Mouse (Mus musculus) lung, embryonic 16.5 days (tissue): ENCODE measurements at regions not wholly inside any gene's neighbourhood (a gene's known extent, or its start where the extent isn't known, plus 50 kb on each side); places are given as distances from the start of the nearest gene placed in this dataset.

Experiments used
- ATAC-seq: fragments of 200-750 bp; cut with Nextera tagmentation; 2 replicates; pipeline ENCODE4 v1.8.0; 2017; ENCODE audit warnings: low read depth, mild to moderate bottlenecking, moderate library complexity
- H3K27ac ChIP-seq: fragments of 300-500 bp; sonication (generic); 2 replicates; pipeline ENCODE4 v1.5.1; 2014; ENCODE audit warnings: mild to moderate bottlenecking, control low read depth, low read length
- H3K27me3 ChIP-seq: fragments of 300-500 bp; sonication (generic); 2 replicates; pipeline ENCODE4 v1.6.1; 2014; ENCODE audit warnings: low read depth, low read length, mixed read lengths; ENCODE audit not compliant: control insufficient read depth, insufficient read depth
- H3K36me3 ChIP-seq: fragments of 300-500 bp; sonication (generic); 2 replicates; pipeline ENCODE4 v1.6.1; 2014; ENCODE audit warnings: low read length; ENCODE audit not compliant: control insufficient read depth, insufficient read depth
- H3K4me1 ChIP-seq: fragments of 300-500 bp; sonication (generic); replicated peaks from 2 replicates; pipeline ENCODE4 v1.6.1; 2014; ENCODE audit warnings: low read length, mixed read lengths; ENCODE audit not compliant: control insufficient read depth, insufficient read depth
- H3K4me2 ChIP-seq: fragments of 300-500 bp; sonication (generic); 2 replicates; pipeline ENCODE4 v1.6.1; 2014; ENCODE audit warnings: low read depth, low read length, control low read depth
- H3K4me3 ChIP-seq: fragments of 300-500 bp; sonication (generic); 2 replicates; pipeline ENCODE4 v1.5.1; 2014; ENCODE audit warnings: mild to moderate bottlenecking, low read length, control low read depth
- H3K9ac ChIP-seq: fragments of 300-500 bp; sonication (generic); 2 replicates; pipeline ENCODE4 v1.6.1; 2014; ENCODE audit warnings: low read length, control low read depth
- H3K9me3 ChIP-seq: fragments of 300-500 bp; sonication (generic); 2 replicates; pipeline ENCODE4 v1.6.1; 2016; ENCODE audit warnings: low read length; ENCODE audit not compliant: control insufficient read depth
- WGBS: fragments of 180-500 bp; shearing (Covaris S2); extraction: QIAGEN DNeasy Blood & Tissue Kit; methylation state at CpG from one replicate; pipeline ENCODE4 v1.1.7; 2014; 5-methylcytosine and 5-hydroxymethylcytosine counted together

DNA sequence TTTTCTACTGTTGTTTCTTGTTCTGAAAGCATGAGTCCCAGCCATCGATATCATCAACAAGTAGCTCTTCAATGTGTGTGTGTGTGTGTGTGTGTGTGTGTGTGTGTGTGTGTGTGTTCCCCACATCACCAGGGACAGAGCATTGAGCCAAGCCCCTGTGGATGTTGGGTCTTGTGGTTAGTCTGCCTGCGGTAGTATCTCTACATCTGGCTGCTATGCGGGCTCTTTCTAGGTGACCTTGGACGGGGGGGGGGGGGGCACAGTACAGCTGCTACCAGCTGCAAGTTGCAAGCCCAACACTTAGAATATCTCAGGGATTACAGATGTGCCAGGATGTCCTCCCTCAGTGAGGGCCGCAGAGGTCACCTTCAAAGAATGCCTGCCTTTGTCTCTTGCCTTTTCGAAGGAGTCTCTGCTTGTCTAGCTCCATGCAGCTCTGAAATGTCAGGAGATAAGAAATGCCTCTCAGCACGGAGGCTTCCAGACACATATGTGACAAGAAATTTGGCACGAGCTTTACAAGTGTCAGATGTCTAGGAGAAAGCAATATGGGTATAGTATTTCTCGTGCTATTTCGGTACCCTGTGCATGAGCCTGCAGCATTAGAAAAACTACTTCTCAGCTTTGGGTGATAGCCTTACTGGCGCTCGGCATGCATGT, 75.6 kb upstream of the Pgrmc2 start:
- Histone ChIP-seq H3K4me1 (no peaks in the 10 kb centered on the region), H3K27me3 (no peaks in the 10 kb centered on the region), H3K9ac (no peak overlapping the region), H3K36me3 (no peaks in the 10 kb centered on the region), H3K27ac (no peak overlapping the region), H3K9me3 (no peaks in the 10 kb centered on the region), H3K4me2 (no peak overlapping the region), H3K4me3 (no peak overlapping the region)
- no peak for ATAC-seq
- 48% methylated on average over 11 of the region's 12 CpGs for WGBS

DNA sequence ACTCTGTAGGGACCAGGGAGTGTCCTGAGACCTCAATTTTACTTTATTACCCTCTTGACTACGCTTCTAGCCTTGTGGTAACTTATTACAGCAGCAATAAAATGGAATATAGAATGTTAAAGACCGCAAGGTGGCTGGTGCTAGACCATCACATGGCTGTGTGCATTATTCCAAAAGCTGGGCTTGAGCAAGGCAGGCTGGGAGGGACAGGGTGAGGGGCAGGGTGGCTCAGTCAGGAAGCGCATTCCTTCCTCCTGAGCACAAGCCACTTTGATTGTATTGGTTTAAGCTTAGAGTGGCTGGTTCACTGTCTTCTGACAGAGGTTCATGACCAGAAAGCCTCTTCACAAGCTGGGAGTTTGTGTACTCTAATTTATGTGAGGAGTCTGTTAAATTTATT, 74.6 kb upstream of the Pgrmc2 start:
- WGBS = 82% methylated on average over 3 of the region's 3 CpGs
- no peaks in the 10 kb centered on the region for H3K36me3 ChIP-seq
- no peak overlapping the region for H3K27ac ChIP-seq
- no peaks in the 10 kb centered on the region for H3K4me1 ChIP-seq
- no peak overlapping the region for H3K4me2 ChIP-seq
- no peak overlapping the region for H3K9ac ChIP-seq
- no peak overlapping the region for H3K4me3 ChIP-seq
- no peaks in the 10 kb centered on the region for H3K27me3 ChIP-seq
- ATAC-seq = peak; percentile 60
- H3K9me3 ChIP-seq = no peaks in the 10 kb centered on the region

DNA sequence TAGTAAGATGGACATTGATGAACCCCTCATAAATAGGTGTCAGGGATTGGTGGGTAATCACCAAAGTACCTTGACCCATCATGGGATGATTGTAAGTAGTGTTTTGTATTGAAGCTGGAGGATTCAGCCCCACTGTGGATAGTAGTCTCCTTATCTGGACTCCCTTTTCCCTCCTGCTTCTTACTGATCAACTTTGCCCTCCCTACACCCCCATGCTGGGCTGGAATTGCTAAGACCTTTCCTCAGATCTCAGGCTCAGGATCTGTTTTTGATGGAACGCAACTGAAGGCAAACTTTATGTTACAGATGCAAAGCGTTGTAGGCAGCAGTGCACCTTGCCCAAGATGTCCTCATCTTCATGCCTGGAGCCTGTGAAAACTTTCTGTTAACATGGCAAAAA, 73.7 kb upstream of the Pgrmc2 start:
- H3K4me3 ChIP-seq = no peak overlapping the region
- WGBS = 90% methylated on average over 2 of the region's 2 CpGs
- no peak overlapping the region for H3K27ac ChIP-seq
- H3K9ac ChIP-seq = no peak overlapping the region
- H3K4me2 ChIP-seq = no peak overlapping the region
- H3K27me3 ChIP-seq = no peaks in the 10 kb centered on the region
- ATAC-seq = no peak
- no peaks in the 10 kb centered on the region for H3K36me3 ChIP-seq
- no peaks in the 10 kb centered on the region for H3K4me1 ChIP-seq
- H3K9me3 ChIP-seq = no peaks in the 10 kb centered on the region

DNA sequence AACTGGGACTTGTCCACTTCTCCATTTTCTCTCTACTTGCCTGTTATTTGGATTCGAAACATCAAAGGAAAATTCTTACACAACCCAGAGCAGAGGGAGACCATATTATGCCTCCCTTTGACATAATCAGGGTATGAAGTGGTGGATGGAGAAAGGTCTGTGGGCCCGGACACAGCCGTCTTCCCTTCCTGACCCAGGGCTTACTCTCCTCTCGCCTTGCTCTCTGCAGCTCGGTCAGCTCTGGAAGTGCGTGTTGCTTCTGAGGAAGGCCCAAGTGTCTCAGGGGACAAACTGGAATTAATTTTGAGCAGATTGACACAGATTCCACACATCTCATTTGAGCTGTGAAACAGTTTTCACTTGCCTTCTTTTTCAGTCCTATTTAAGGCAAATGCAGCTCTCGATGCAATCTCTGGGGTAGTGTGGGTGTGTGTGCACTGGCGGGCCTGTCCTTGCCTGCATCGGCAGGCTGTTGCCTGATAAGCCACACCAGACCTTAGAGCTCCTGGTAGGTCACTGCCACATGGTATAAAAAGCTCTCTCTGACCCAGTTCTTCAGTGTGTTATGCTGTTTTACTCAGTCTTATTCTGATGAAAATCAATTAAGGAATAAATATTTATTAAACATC, 72.4 kb upstream of the Pgrmc2 start:
- no peak overlapping the region for H3K4me2 ChIP-seq
- no peak overlapping the region for H3K27ac ChIP-seq
- H3K4me3 ChIP-seq = no peak overlapping the region
- 71% methylated on average over 9 of the region's 9 CpGs for WGBS
- H3K36me3 ChIP-seq = no peaks in the 10 kb centered on the region
- H3K27me3 ChIP-seq = no peaks in the 10 kb centered on the region
- no peak overlapping the region for H3K9ac ChIP-seq
- no peaks in the 10 kb centered on the region for H3K4me1 ChIP-seq
- ATAC-seq = no peak
- H3K9me3 ChIP-seq = no peaks in the 10 kb centered on the region

DNA sequence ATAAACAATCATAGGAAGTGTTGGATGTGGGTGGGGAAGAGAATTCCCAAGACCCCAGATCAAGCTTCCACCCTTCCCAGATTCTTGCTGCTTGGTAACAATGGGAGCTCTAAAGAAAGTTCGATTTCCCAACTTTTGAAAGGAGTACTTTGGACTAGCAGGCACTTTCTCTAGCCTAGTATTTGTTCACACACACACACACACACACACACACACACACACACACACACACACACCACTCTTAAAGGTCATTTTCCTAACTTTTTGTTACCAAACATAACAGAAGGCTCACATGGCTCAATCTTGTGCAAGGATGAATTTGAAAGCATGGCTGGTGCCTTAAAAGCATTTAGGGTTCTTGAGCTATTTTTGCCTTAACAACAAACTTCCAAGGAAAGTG, 71.6 kb upstream of the Pgrmc2 start:
- Histone ChIP-seq H3K27ac (no peak overlapping the region), H3K9ac (no peak overlapping the region), H3K4me3 (no peak overlapping the region), H3K4me2 (no peak overlapping the region), H3K27me3 (no peaks in the 10 kb centered on the region), H3K4me1 (no peaks in the 10 kb centered on the region), H3K36me3 (no peaks in the 10 kb centered on the region), H3K9me3 (no peaks in the 10 kb centered on the region)
- WGBS = 58% methylated on average over 1 of the region's 1 CpGs
- no peak for ATAC-seq

DNA sequence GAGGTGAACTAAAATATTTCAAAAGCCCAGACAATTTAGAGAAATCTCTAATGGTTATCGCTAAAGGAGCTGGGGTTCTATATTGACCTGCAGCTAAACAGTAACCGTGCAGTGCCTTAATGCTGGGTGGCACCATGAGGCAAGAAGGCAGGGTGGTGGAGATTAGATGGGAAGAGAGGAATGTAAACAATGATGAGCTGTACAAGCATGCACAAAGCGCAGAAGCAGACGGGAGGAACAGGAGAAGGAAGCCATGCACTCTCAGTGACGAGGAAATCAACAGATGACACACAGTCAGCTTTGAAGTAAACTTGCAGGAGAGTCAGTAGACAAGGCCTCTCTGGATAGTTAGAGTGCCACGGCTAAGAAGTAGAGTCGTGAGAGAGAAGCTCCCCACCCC, 69.1 kb upstream of the Pgrmc2 start:
- ATAC-seq = no peak
- Histone ChIP-seq H3K27ac (no peak overlapping the region), H3K4me1 (no peaks in the 10 kb centered on the region), H3K4me3 (no peak overlapping the region), H3K9ac (no peak overlapping the region), H3K27me3 (no peaks in the 10 kb centered on the region), H3K4me2 (no peak overlapping the region), H3K9me3 (no peaks in the 10 kb centered on the region), H3K36me3 (no peaks in the 10 kb centered on the region)
- 36% methylated on average over 7 of the region's 7 CpGs for WGBS

DNA sequence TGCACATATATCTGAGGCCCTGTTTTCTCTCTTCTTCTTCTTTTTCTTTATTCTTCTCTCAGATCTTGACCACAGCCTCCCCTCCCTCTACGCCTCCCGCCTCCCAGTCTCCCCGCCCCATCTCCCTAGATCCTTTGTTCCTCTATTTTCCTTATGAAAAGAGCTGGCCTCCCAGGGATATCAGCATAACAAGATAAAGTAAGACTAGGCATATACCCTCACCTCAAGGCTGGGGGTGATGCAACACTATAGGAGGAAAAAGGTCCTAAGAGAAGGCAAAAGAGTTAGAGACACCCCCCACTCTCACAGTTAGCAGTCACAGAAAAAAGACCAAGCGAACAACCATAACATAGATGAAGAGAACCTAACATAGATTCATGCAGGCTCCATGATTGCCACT, 57.5 kb upstream of the Pgrmc2 start:
- no peak overlapping the region for H3K27ac ChIP-seq
- WGBS = 93% methylated on average over 4 of the region's 4 CpGs
- H3K27me3 ChIP-seq = no peaks in the 10 kb centered on the region
- H3K9ac ChIP-seq = no peak overlapping the region
- H3K4me1 ChIP-seq = no peaks in the 10 kb centered on the region
- no peak for ATAC-seq
- 0 out of 2 replicates have a peak, but pooled peaks cover 3% of the 10 kb centered on the region for H3K9me3 ChIP-seq
- no peaks in the 10 kb centered on the region for H3K36me3 ChIP-seq
- no peak overlapping the region for H3K4me3 ChIP-seq
- no peak overlapping the region for H3K4me2 ChIP-seq

DNA sequence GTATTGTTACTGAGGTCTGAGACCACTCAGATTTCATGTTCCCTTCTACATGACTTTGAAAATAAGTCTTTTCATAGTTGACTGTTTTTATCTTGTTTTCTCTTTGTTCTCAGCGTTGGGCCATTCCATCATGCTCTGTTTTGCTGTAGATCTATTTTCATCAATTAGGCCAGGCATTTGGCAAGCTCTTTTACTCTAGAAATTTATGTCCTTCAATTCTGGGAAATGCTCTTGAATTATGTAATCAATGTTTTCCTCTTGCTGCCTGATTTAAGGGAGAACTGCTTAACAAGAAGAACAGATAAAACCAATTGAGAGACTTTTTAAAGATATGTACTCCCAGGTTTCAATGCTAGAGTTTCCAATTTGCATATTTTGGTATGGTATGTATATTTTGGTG, 55.1 kb upstream of the Pgrmc2 start:
- ATAC-seq = no peak
- WGBS = 81% methylated on average over 1 of the region's 1 CpGs
- H3K9me3 ChIP-seq = 0 out of 2 replicates have a peak, but pooled peaks cover 3% of the 10 kb centered on the region
- H3K4me1 ChIP-seq = no peaks in the 10 kb centered on the region
- H3K27ac ChIP-seq = no peak overlapping the region
- H3K9ac ChIP-seq = no peak overlapping the region
- H3K27me3 ChIP-seq = no peaks in the 10 kb centered on the region
- no peak overlapping the region for H3K4me3 ChIP-seq
- no peak overlapping the region for H3K4me2 ChIP-seq
- H3K36me3 ChIP-seq = no peaks in the 10 kb centered on the region

DNA sequence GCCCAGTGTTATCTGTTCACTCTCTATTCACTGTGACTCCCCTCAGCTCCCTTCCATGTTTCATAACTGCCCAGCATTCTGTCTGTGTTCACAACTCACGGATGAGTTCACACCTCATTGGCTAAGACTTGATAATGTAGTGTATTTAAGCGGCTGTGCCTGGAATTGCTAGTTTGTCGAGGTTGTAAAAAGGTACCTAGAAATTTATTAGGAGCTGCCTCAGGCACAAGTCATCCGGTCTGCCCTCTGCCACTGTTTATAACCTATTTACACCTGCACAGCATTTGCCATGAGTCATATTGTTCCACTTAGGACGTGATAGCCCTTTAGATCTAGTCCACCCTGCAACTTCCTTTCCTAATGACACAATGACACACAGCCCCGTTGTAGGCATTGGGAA, 50.0 kb upstream of the Pgrmc2 start:
- H3K27me3 ChIP-seq = no peaks in the 10 kb centered on the region
- H3K9ac ChIP-seq = no peak overlapping the region
- no peak overlapping the region for H3K4me2 ChIP-seq
- H3K9me3 ChIP-seq = no peaks in the 10 kb centered on the region
- H3K27ac ChIP-seq = no peak overlapping the region
- H3K4me1 ChIP-seq = no peaks in the 10 kb centered on the region
- WGBS = 65% methylated on average over 6 of the region's 6 CpGs
- H3K4me3 ChIP-seq = no peak overlapping the region
- ATAC-seq = no peak
- no peaks in the 10 kb centered on the region for H3K36me3 ChIP-seq
